Mouse (Mus musculus): Measurements from ENCODE around the gene Anapc2. TPM values are rescaled to one million over a fixed set of nuclear protein-coding genes. Genes with fewer than 3 reads are reported as not detected.
A peak's percentile ranks its signal among the peaks of the same experiment; 100 is the strongest.

Anapc2 gene
- total and polyA plus RNA-seq, 2 experiments from 2014 or later, result 41.0 to 48.6 TPM

GRCm38 (mm10) chr2:25258887-25259286, 13.4 kb upstream of the Anapc2 start:
- no peak overlapping the region for H3K4me2 ChIP-seq (ENCODE audit: low read depth, low read length)
- no peak overlapping the region for H3K9ac ChIP-seq (replicated peaks; ENCODE audit: low read depth, low read length)
- peaks cover 14% of the 10 kb centered on the region for H3K4me1 ChIP-seq (ENCODE audit: control insufficient read depth, insufficient read depth)
- no peaks in the 10 kb centered on the region for H3K27me3 ChIP-seq (ENCODE audit: control insufficient read depth, insufficient read depth, low read length)
- ATAC-seq (ENCODE audit: insufficient read depth, low read depth) (no peak), DNase-seq (ENCODE audit: low spot score) (no peak)
- no peaks in the 10 kb centered on the region for H3K9me3 ChIP-seq (replicated peaks; ENCODE audit: control insufficient read depth, low read length)
- TF ChIP-seq EP300 (IDR thresholded peaks at IDR 0.05; ENCODE audit: low read depth) (no peak), CTCF (IDR thresholded peaks at IDR 0.05; ENCODE audit: low read depth) (peak; percentile 41)
- 60% methylated on average over 2 of the region's 2 CpGs for WGBS
- H3K27ac ChIP-seq (ENCODE audit: low read depth), result no peak overlapping the region
- H3K4me3 ChIP-seq (ENCODE audit: low read depth, low read length), result no peak overlapping the region
- H3K36me3 ChIP-seq (replicated peaks; ENCODE audit: control insufficient read depth, insufficient read depth, low read length), result no peaks in the 10 kb centered on the region

GRCm38 (mm10) chr2:25261870-25262269, 10.4 kb upstream of the Anapc2 start:
- ATAC-seq (ENCODE audit: insufficient read depth, low read depth), result peak; percentile 1; the same call in 1 of the 2 replicates
- peak overlapping the region; percentile 69 for H3K27ac ChIP-seq (ENCODE audit: low read depth)
- H3K9me3 ChIP-seq (replicated peaks; ENCODE audit: control insufficient read depth, low read length), result no peaks in the 10 kb centered on the region
- 44% methylated on average over 11 of the region's 12 CpGs for WGBS
- peaks cover 22% of the 10 kb centered on the region for H3K4me1 ChIP-seq (ENCODE audit: control insufficient read depth, insufficient read depth)
- TF ChIP-seq EP300 (IDR thresholded peaks at IDR 0.05; ENCODE audit: low read depth) (no peak), CTCF (IDR thresholded peaks at IDR 0.05; ENCODE audit: low read depth) (no peak)
- 0 out of 2 replicates have a peak overlapping the region, but pooled peaks have one; percentile 41 for H3K9ac ChIP-seq (replicated peaks; ENCODE audit: low read depth, low read length)
- no peaks in the 10 kb centered on the region for H3K27me3 ChIP-seq (ENCODE audit: control insufficient read depth, insufficient read depth, low read length)
- H3K36me3 ChIP-seq (replicated peaks; ENCODE audit: control insufficient read depth, insufficient read depth, low read length), result no peaks in the 10 kb centered on the region
- peak overlapping the region; percentile 90 for H3K4me2 ChIP-seq (ENCODE audit: low read depth, low read length)
- H3K4me3 ChIP-seq (ENCODE audit: low read depth, low read length), result peak overlapping the region; percentile 60
- no peak for DNase-seq (ENCODE audit: low spot score)

DNA sequence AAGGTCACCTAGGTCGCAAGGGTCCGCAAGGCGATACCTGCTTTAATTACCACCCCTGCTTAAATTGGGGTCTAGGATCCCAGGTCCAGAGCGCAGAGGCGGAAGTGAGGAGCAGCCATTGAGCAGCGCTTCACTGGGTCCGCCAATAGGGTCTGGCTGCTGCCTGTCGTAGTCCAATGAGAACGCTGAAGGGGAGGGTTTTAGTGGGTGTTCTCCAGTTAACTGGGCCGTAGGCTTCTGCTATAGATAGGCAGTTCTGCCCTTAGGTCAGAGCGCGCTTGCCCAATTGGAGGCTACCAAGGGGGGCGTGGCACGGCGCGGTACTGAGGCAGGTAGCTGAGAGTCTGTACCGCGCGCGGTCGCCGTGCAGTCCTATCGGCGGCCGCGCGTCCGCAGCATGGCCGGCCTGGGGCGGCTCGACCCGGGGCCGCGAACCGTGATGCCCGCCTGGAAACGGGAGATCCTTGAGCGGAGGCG, 9.9 kb upstream of the Anapc2 start, which contains the start of gene Tprn:
Gene Tprn (plus strand): TSS at position 328 of the 477 bp plus-strand sequence.
- TF ChIP-seq CTCF (IDR thresholded peaks at IDR 0.05; ENCODE audit: low read depth) (no peak), EP300 (IDR thresholded peaks at IDR 0.05; ENCODE audit: low read depth) (no peak)
- Histone ChIP-seq H3K36me3 (replicated peaks; ENCODE audit: control insufficient read depth, insufficient read depth, low read length) (no peaks in the 10 kb centered on the region), H3K27me3 (ENCODE audit: control insufficient read depth, insufficient read depth, low read length) (no peaks in the 10 kb centered on the region), H3K9me3 (replicated peaks; ENCODE audit: control insufficient read depth, low read length) (no peaks in the 10 kb centered on the region), H3K4me1 (ENCODE audit: control insufficient read depth, insufficient read depth) (peaks cover 27% of the 10 kb centered on the region), H3K4me3 (ENCODE audit: low read depth, low read length) (peak within 1 kb of the TSS; percentile 60), H3K9ac (replicated peaks; ENCODE audit: low read depth, low read length) (peak within 1 kb of the TSS; percentile 41), H3K4me2 (ENCODE audit: low read depth, low read length) (peak within 1 kb of the TSS; percentile 90), H3K27ac (ENCODE audit: low read depth) (peak within 1 kb of the TSS; percentile 69)
- peak; percentile 97 for DNase-seq (ENCODE audit: low spot score)
- under 1% methylated on average over 39 of the region's 39 CpGs for WGBS
- peak; percentile 98 for ATAC-seq (ENCODE audit: insufficient read depth, low read depth)

DNA sequence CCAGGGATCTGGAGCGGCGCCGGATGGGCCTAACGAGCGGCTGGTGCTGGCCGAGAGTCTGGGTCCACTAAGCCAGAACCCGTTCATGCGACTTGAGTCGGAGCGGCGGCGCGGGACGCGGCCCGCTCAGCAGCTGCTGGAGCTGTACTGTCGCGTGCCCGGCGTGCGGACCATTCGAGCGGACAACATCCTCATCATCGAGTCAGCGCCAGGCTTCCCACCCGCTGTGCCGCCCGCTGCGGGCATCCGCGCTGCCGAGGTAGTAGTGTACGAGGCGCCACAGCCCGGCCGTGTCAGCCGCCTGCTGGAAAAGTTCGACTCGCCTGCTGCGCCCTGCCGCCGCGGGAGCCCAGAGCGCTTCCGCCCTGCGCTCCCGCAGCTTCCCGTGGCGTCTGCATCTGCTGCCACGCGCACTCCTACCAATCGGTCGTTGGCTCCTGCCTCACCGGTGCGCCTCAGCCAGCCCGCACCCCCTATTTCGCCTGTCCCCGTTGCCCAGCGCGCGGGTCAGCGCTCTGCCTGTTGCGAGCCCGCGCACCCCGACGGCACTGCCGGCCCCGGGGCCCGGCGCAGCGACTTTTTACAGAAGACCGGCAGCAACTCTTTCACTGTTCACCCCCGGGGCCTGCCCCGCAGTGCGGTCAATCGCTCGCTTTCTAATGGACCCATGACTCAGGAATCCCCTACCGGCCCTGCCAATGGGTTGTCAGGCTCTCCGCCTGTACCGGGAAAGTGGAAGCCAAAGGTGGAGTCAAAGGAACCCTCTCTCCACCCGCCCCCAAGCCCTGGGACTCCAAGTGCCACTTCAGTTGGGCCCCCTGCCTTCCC, 9.3 kb upstream of the Anapc2 start:
- TF ChIP-seq EP300 (IDR thresholded peaks at IDR 0.05; ENCODE audit: low read depth) (no peak), CTCF (IDR thresholded peaks at IDR 0.05; ENCODE audit: low read depth) (no peak)
- H3K27ac ChIP-seq (ENCODE audit: low read depth), result no peak overlapping the region
- peak overlapping the region; percentile 90 for H3K4me2 ChIP-seq (ENCODE audit: low read depth, low read length)
- under 1% methylated on average over 76 of the region's 82 CpGs for WGBS
- H3K27me3 ChIP-seq (ENCODE audit: control insufficient read depth, insufficient read depth, low read length), result no peaks in the 10 kb centered on the region
- ATAC-seq (ENCODE audit: insufficient read depth, low read depth), result peak; percentile 13
- H3K36me3 ChIP-seq (replicated peaks; ENCODE audit: control insufficient read depth, insufficient read depth, low read length), result no peaks in the 10 kb centered on the region
- no peak for DNase-seq (ENCODE audit: low spot score)
- peak overlapping the region; percentile 41 for H3K9ac ChIP-seq (replicated peaks; ENCODE audit: low read depth, low read length)
- peaks cover 28% of the 10 kb centered on the region for H3K4me1 ChIP-seq (ENCODE audit: control insufficient read depth, insufficient read depth)
- peak overlapping the region; percentile 60 for H3K4me3 ChIP-seq (ENCODE audit: low read depth, low read length)
- H3K9me3 ChIP-seq (replicated peaks; ENCODE audit: control insufficient read depth, low read length), result no peaks in the 10 kb centered on the region

DNA sequence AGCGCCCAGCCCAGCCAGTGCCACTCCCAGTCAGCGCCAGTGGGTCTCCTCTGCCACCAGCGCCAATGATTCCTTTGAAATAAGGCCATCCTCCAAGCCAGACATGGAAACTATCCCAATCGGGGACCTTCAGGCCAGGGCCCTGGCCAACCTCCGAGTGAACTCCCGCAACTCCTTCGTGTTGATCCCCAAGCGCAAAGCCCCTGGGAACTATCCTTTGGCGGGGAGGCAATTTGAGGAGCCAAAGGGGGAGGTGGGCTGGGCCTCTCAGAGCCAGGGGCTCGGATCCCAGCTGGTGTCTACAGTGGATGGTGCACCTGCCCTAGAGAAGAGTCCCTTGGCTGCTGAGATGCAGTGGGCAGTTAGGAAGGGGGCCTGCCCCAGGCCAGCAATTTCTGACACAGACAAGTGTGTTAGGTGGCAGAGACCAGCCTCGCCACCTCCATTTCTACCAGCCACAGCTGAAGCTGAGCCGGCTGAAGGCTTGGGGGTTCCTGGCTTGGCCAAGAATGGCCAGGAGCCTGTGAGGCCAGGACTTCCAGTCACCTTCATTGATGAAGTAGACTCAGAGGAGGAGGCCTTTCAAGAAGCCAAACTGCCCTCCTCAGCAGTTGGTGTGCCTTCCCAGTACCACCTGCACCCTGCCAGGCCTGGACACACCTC, 8.5 kb upstream of the Anapc2 start:
- H3K36me3 ChIP-seq (replicated peaks; ENCODE audit: control insufficient read depth, insufficient read depth, low read length), result peaks cover 2% of the 10 kb centered on the region
- no peak for TF ChIP-seq EP300 (IDR thresholded peaks at IDR 0.05; ENCODE audit: low read depth)
- no peak for TF ChIP-seq CTCF (IDR thresholded peaks at IDR 0.05; ENCODE audit: low read depth)
- DNase-seq (ENCODE audit: low spot score), result no peak
- peak overlapping the region; percentile 60 for H3K4me3 ChIP-seq (ENCODE audit: low read depth, low read length)
- no peaks in the 10 kb centered on the region for H3K9me3 ChIP-seq (replicated peaks; ENCODE audit: control insufficient read depth, low read length)
- H3K9ac ChIP-seq (replicated peaks; ENCODE audit: low read depth, low read length), result peak overlapping the region; percentile 41; the same call in 1 of the 2 replicates
- peaks cover 28% of the 10 kb centered on the region for H3K4me1 ChIP-seq (ENCODE audit: control insufficient read depth, insufficient read depth)
- no peak overlapping the region for H3K27ac ChIP-seq (ENCODE audit: low read depth)
- 30% methylated on average over 12 of the region's 12 CpGs for WGBS
- no peaks in the 10 kb centered on the region for H3K27me3 ChIP-seq (ENCODE audit: control insufficient read depth, insufficient read depth, low read length)
- peak overlapping the region; percentile 90 for H3K4me2 ChIP-seq (ENCODE audit: low read depth, low read length)
- ATAC-seq (ENCODE audit: insufficient read depth, low read depth), result no peak
